Mouse (Mus musculus): Measurements from ENCODE around the gene Smarcc2.

The Smarcc2 gene

DNA sequence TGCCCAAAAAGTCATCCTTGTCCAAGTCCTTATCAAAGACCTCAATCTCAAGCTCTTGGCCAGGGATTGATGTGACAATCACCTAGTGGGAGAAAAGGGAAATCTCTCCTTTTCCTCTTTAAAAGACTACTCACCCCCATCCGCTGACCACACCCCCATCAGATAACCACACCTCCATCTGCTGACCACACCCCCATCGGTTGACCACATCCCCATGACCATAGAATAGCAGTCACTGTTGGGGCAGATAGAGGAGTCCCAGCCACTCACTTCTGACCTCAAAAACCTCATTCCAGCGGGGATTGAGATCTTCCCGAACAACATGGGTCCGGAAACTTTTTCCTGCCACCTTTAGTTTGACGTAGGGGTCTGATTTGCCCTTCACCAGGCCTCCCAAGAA, 57.6 kb downstream of the Smarcc2 start:
- peak; percentile 94 for DNase-seq (ENCODE audit: low read depth)

DNA sequence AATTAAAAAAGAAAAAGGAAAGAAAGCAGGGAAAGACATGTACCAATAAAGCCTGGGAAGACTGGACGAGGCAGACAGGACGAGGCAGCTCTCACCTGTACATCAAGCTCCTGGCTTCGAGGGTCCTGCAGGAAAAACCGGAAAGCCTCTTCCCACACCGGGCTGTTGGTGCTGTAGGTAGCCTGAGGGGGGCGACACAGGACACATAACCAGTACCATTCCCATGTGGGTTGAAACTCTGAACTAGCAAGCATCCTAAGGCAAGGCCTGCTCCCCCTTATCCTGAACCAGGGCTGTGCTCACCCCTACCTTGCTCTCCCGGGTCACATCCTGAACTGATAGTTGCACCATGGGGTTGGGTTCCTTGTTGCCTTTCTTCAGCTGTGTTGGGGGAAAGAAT, 59.8 kb downstream of the Smarcc2 start:
- DNase-seq (ENCODE audit: low read depth) = peak; percentile 66

DNA sequence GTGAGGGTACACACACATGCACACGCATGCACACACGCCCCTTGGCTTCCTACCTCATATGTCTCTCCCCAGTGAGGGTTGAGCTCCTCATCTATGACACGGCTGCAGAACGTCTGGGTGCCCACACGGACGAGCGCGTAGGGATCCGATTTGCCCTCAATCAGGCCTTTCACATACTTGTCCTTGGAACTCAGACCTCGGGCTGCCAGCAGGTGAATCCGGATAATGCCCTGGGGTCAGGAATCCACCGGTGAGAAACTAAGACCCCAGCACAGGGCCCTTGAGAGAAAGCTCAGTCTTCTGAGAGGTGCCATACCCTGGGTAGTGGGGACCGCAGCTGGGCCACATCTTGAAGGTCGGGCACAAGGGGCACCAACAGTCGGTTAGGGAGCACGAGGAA, 61.5 kb downstream of the Smarcc2 start:
- no peak for DNase-seq (ENCODE audit: low read depth)

GRCm38 (mm10) chr10:128522351-128522750, 63.3 kb downstream of the Smarcc2 start:
- no peak for DNase-seq (ENCODE audit: low read depth)

DNA sequence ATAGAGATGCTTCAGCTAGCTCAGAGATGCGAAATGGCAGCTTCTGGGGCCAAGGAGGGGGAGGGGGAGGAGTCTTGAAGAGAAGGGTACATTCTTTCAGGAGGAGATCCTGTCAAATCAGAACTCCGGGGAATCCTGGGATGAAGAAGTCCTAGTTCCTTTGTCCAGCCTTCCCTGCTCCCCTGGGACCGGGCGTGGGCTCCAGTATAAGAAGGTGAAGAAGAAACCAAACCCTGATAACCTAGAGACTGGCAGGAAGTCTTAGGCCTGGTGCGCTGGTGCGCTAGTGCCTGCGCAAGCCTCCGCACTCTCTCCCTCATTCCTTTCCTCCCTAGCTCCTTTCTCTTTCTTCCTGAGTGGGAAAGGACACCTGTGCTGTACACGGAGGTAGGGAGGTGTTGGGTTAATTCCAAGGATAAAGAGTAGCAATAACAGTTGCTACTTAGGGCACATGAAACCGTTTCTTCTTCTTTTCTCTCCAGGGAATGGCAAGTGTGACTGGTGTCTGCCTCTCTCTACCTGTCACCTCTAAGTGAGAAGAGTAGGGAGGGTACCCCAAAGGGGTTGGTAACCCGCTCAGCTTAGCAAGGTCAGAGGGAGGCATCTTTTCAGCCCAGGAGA, 65.2 kb downstream of the Smarcc2 start:
- no peak for DNase-seq (ENCODE audit: low read depth)

DNA sequence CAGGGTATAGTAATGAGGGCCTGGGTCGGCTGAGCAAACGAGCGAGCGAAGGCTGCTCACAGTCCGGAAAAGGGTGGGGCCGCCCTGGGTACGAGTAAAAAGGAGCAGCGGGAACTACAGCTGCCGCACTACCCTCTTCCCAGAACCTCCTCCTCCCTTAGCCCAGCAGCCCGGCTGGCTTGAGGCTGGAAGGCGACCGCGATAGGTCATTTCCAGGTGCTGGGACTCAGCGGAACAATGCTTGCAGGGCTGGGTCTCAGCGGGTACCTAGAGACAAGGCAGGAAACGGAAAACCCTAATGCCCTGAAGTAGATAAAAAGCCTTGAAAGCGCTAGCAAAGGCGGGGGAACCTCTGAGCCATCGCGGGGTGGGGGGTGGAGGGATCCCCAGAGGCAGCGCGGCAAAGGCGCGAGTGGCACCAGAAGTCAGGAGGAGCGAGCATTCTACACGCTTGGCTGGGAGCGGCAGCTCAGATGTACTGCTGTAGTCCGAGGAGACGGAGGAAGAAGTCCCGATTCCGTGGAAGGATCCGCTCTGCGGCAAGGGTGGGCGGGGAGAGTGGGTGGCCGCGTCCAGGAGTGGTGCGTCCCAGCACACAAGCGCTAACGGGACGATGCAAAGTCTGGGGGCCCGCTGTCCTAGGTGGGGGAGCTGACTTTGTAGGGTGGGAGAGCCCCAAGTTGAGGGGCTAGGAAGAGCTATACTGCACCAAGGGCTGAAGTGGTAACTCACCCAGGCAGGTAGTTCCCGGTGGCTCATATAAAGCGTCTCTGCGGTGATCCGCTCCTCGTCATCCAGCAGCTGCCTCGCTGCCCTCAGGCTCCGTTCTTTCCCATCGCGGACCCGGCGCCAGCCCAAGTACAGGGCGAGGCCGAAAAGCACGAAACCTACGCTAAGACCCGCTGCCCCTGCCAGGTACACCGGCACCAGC, 65.9 kb downstream of the Smarcc2 start:
- DNase-seq (ENCODE audit: low read depth) = peak; percentile 84

DNA sequence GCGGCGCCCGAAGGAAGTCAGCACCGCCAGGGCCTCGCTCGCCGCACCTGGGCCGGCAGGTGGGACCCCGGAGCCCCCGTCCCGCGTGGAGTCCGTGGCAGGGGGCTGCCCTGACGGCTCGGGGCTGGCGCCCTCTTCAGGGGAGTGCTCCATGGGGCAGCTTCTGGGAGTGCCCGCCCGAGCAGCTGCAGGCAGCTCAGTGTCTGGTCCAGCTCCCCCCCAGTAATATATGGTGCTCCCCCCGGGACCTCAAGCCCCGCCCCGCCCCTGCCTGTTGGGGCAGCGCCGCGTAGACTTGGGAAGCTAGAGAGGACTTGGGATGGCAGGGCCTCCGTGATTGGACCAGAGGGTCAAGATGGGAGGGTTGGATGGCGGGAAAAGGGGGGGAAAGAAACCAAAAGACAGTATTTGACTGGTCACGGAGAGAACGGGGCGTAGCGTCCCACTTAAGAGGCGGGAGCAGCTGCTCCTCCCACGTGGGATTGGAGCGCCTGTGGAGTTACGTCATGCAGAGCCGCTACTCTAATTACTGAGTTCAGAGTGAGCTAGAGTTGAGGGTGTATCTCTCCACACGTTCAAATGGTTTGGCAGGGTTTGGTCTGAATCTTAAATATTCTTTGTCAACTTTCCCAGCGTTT, 66.7 kb downstream of the Smarcc2 start, which contains the start of gene Esyt1:
Gene Esyt1, minus strand, starts transcription at position 201 of the 638 bp plus-strand sequence.
- peak; percentile 100 for DNase-seq (ENCODE audit: low read depth)

GRCm38 (mm10) chr10:128526366-128527356, 67.6 kb downstream of the Smarcc2 start:
- peak; percentile 85 for DNase-seq (ENCODE audit: low read depth)

- DNase-seq (ENCODE audit: low read depth) = peak; percentile 62
These were observed 76.2 kb downstream of the Smarcc2 start for GRCm38 (mm10) chr10:128535206-128535605.

- DNase-seq (ENCODE audit: low read depth) = no peak
These were observed 76.7 kb downstream of the Smarcc2 start for GRCm38 (mm10) chr10:128535624-128536265.

GRCm38 (mm10) chr10:128536266-128536940, 77.4 kb downstream of the Smarcc2 start:
- DNase-seq (ENCODE audit: low read depth) = peak; percentile 98

DNA sequence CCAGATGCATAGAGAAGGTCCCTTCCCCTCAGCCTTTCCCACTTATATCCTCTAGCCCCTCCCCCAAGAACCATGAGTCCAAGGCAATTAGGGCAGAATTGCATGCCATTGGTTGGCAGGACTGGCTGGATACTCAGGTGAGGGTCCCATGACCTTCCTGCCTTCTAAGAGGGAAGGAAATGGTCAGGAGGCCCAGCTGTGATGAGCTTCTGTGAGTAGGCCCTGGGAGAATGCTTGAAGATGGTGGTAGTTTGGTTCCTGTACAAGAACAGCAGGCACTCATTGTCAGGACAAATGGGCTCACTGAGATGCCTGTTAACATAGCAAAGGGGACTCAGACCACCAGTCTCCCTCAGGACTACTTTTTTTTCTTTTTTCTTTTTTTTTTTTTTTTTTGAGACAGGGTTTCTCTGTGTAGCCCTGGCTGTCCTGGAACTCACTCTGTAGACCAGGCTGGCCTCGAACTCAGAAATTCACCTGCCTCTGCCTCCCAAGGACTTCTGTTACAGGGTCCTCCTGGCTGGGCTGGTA, 79.4 kb downstream of the Smarcc2 start:
- DNase-seq (ENCODE audit: low read depth) = no peak

All from 416B (cell line).